Mouse (Mus musculus) bone marrow macrophage, adult 2 months (primary cell): ENCODE measurements around the gene Ckb. TPM values are rescaled to one million over a fixed set of nuclear protein-coding genes. Genes with fewer than 3 reads are reported as not detected.
"Not testable (repeated sequence)": the region's sequence is repeated elsewhere in the genome, so short reads cannot be mapped to it uniquely, and the experiment has no call there.

Source experiments
- H3K27ac ChIP-seq: 2 replicates; pipeline ENCODE4 v1.5.1; 2012; ENCODE audit warnings: low read depth, low read length; ENCODE audit not compliant: insufficient read depth
- H3K4me1 ChIP-seq: 2 replicates; pipeline ENCODE4 v1.6.1; 2012; ENCODE audit warnings: low read length; ENCODE audit not compliant: control insufficient read depth, insufficient read depth
- H3K4me3 ChIP-seq: 2 replicates; pipeline ENCODE4 v1.5.1; 2012; ENCODE audit warnings: mild to moderate bottlenecking, low read length, moderate library complexity; ENCODE audit not compliant: insufficient read depth
- CTCF ChIP-seq: IDR thresholded peaks from 2 replicates; pipeline ENCODE4 v1.5.1; 2012; ENCODE audit warnings: low read depth, mild to moderate bottlenecking, low read length, moderate library complexity
- POLR2A ChIP-seq: IDR thresholded peaks from 2 replicates; pipeline ENCODE4 v1.6.1; 2012; ENCODE audit warnings: mild to moderate bottlenecking, low read depth, low read length, borderline replicate concordance
- polyA plus RNA-seq: library from polyadenylated mRNA; stranded (reverse); fragments of >200 nt; gene quantifications from 2 replicates; pipeline ENCODE4 v1.2.4, GENCODE M21; 2012; ENCODE audit not compliant: missing spikeins, insufficient read depth, insufficient read length

Ckb gene
- 388 and 396 TPM in 2 replicates for polyA plus RNA-seq

- H3K4me1 ChIP-seq = peaks cover 54% of the 10 kb centered on the region
- H3K4me3 ChIP-seq = peak within 1 kb of the TSS; percentile 89
- TF ChIP-seq POLR2A (peak; percentile 70; the same call in 1 of the 2 replicates), CTCF (no peak)
- peak within 1 kb of the TSS; percentile 43 for H3K27ac ChIP-seq
Observed at GRCm38 (mm10) chr12:111672176-111672575, at the start of gene Ckb. Gene Ckb, minus strand, starts transcription at chr12:111672338.

DNA sequence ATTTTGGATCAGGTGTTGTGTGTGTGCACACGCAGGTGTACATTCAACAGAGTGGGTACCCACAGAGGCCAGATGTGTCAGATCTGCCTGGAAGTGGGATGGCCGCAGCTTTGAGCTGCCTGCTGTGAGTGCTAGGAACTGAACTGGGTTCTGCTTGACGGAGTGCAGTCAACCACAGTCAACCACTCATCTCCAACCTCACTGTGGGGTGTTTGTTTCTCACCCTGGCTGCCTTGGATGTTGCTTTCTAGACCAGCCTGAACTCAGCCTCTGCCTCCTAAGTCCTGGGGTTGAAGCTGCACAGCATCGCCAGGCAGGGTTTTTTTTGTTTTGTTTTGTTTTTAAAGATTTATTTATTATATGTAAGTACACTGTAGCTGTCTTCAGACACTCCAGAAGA lies 48.1 kb upstream of the Ckb start:
- H3K27ac ChIP-seq = no peak overlapping the region
- TF ChIP-seq POLR2A (no peak), CTCF (no peak)

DNA sequence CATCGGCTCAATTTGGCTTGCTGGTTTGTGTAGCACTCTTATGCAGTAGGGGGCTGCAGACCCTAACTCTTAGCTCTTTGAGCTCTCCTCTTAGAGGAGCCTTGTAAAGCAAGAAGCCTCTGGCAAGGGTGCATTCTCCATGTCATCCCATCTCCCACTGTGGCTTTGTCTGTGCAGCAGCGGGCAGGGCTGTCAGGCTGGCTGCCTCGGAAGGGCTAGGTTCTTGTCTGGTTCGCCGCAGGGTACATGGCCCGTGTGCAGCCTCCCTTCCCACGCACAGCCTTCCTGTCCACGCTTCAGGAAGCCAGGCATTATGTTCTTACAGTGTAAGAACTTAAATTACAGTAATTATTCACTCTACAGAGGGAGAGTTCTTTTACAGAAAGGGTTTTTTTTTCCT lies 46.5 kb upstream of the Ckb start:
- H3K4me3 ChIP-seq = no peak overlapping the region
- H3K4me1 ChIP-seq = peaks cover 7% of the 10 kb centered on the region
- no peak overlapping the region for H3K27ac ChIP-seq
- TF ChIP-seq CTCF = no peak
- TF ChIP-seq POLR2A = no peak

More for the DNA sequence above, 48.1 kb upstream of the Ckb start:
- H3K4me3 ChIP-seq = no peak overlapping the region
- no peaks in the 10 kb centered on the region; the same call in 1 of the 2 replicates for H3K4me1 ChIP-seq

DNA sequence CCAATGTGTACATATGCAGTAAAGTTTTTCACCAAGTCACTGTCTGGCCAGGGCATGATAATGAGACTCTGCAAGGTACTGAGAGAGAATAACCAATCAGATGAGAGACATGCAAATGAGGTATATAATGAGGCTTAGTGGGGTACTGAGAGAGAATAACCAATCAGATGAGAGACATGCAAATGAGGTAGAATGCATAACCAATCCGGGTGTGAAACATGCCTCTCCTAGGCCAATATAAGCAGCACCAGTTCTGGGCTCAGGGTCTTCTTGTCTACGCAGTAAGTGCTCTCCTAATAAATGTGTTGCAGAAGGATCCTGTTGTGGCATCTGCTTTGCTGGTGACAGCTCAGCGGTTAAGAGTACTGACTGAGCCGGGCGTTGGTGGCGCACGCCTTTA lies 44.4 kb upstream of the Ckb start:
- H3K4me1 ChIP-seq = peaks cover 12% of the 10 kb centered on the region
- TF ChIP-seq POLR2A (no peak), CTCF (no peak)
- no peak overlapping the region for H3K27ac ChIP-seq
- H3K4me3 ChIP-seq = no peak overlapping the region

GRCm38 (mm10) chr12:111713880-111714279 lies 41.7 kb upstream of the Ckb start:
- Histone ChIP-seq H3K4me1 (peaks cover 13% of the 10 kb centered on the region), H3K4me3 (peak overlapping the region; percentile 99)
- not testable (repeated sequence) for H3K27ac ChIP-seq

DNA sequence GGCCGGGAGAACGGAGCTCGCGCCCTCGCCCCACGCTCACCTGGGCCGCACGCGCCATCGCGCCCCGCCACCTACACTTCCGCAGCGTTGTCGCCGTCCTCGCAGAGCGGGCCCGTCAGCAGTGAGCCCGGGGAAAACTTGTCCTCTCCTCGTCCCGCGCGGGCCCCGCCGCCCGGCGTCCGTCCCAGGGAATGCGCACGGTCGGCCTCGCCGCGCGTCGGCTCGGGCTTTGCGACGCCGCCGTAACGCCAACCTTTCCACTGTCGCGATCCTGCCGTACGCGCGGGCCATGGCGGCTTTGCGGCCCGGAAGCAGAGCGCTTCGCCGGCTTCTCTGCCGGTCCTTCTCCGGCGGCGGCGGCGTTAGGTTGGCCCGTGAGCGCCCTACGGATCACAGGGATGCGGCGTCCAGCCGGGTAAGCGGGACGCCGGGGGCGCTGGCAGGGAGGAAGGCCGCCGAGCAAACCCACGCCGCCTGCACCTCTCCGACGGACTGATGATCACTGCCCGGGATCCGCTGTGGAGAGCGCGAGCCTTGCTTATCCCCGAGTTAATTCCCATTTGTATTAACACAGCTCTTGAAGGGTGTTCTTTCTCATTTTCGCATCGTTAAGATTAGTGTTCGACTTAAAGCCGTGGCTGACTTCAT lies 41.0 kb upstream of the Ckb start, which contains the start of the genes Bag5 and Apopt1:
Gene Bag5 (minus strand): TSS at position 254 of the 648 bp plus-strand sequence.
Gene Apopt1 (plus strand): TSS at position 258 of the 648 bp plus-strand sequence.
- Histone ChIP-seq H3K4me3 (peak within 1 kb of the TSS; percentile 99), H3K27ac (peak within 1 kb of the TSS; percentile 50), H3K4me1 (peaks cover 13% of the 10 kb centered on the region)
- TF ChIP-seq CTCF (no peak), POLR2A (no peak)

GRCm38 (mm10) chr12:111712476-111712875 lies 40.3 kb upstream of the Ckb start:
- H3K4me1 ChIP-seq = peaks cover 13% of the 10 kb centered on the region
- H3K27ac ChIP-seq = peak overlapping the region; percentile 43; the same call in 1 of the 2 replicates
- TF ChIP-seq POLR2A = no peak
- TF ChIP-seq CTCF = no peak
- H3K4me3 ChIP-seq = peak overlapping the region; percentile 99

GRCm38 (mm10) chr12:111710091-111710490 lies 38.0 kb upstream of the Ckb start:
- H3K27ac ChIP-seq = no peak overlapping the region
- no peak overlapping the region for H3K4me3 ChIP-seq
- TF ChIP-seq CTCF (no peak), POLR2A (no peak)
- H3K4me1 ChIP-seq = peaks cover 13% of the 10 kb centered on the region

DNA sequence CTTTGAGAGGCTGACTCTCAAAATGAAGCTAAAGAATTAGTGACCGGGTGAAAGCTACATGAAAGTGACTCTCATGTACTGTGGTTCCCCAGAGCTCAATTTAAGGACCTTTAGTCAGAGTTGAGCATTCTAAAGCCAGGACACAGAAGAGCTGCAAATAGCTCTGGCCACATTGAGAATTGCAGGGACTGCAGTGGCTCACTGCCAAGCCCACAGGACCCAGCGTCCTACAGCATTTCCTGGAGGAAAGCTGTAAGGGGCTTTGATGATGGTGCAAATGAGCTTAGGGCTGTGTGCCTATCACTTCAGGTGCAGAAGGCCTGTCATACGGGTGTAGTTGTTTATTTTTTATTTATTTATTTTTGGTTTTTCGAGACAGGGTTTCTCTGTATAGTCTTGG lies 36.0 kb upstream of the Ckb start:
- no peak overlapping the region for H3K27ac ChIP-seq
- no peak overlapping the region for H3K4me3 ChIP-seq
- H3K4me1 ChIP-seq = peaks cover 6% of the 10 kb centered on the region; the same call in 1 of the 2 replicates
- TF ChIP-seq CTCF = no peak
- no peak for TF ChIP-seq POLR2A

DNA sequence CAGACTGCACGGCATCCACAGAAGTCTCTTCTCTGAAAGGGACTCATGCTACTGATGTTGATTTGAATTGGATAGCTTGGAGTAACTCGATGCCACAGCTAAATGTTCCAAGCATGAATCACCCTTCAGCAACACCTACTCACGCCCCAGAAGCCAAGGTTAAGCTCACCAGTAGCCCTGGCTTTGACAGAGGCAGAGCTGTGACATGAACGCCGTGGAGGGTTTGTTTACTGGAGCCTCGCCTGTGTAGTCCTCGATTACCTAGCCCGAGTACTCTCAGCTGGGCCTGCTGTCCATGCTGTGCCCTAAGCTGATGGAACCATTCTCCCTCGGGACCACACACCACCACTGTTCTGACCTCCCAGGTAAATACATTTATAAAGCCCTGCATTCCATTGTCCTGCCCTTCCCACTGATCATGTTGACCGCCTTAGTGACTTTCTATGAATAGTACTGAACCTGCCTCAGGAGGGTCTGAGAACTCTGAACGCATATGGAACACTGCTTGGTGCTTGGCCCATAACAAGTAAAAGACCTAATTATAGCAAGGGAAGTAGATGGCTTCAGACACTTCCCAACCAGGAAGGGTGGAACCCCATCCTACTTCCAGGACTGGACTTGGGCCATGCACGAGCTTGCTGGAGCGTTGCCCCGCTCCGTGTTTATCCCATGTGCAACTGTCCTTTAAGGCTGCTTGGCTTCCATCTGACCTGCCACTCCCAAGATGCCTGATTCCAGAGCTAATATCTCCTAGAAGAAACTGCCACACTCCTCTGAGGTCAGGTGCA lies 33.2 kb upstream of the Ckb start:
- Histone ChIP-seq H3K4me1 (no peaks in the 10 kb centered on the region; the same call in 1 of the 2 replicates), H3K27ac (no peak overlapping the region), H3K4me3 (no peak overlapping the region)
- no peak for TF ChIP-seq CTCF
